Mouse (Mus musculus) spleen, adult 2 months (tissue): ENCODE results near the gene Atp8a2. TPM values are rescaled to one million over a fixed set of nuclear protein-coding genes. Genes with fewer than 3 reads are reported as not detected.
"Not testable (repeated sequence)": the region's sequence is repeated elsewhere in the genome, so short reads cannot be mapped to it uniquely, and the experiment has no call there.

Experiments used
- DNase-seq, 2 experiments: peaks; one replicate each; pipeline versions ENCODE4 v3.0.0 to v3.0.0-alpha.2; 2012 to 2021; ENCODE audit warnings: low spot score in 2 of 2, low read depth in 1 of 2
- H3K27ac ChIP-seq: fragments of 200-500 bp; 2 replicates; pipeline ENCODE4 v1.5.1; 2012; ENCODE audit warnings: low read length, inconsistent platforms; ENCODE audit not compliant: insufficient read depth
- H3K27me3 ChIP-seq: fragments of 200-500 bp; 2 replicates; pipeline ENCODE4 v1.6.1; 2012; ENCODE audit warnings: mild to moderate bottlenecking, moderate library complexity, low read length, inconsistent platforms; ENCODE audit not compliant: control insufficient read depth, insufficient read depth
- H3K36me3 ChIP-seq: fragments of 200-500 bp; 2 replicates; pipeline ENCODE4 v1.6.1; 2012; ENCODE audit warnings: mild to moderate bottlenecking, low read length, inconsistent platforms; ENCODE audit not compliant: control insufficient read depth, insufficient read depth
- H3K4me1 ChIP-seq: fragments of 200-500 bp; 2 replicates; pipeline ENCODE4 v1.6.1; 2011; ENCODE audit warnings: inconsistent platforms; ENCODE audit not compliant: control insufficient read depth, insufficient read depth, insufficient read length
- H3K4me3 ChIP-seq: fragments of 200-500 bp; 2 replicates; pipeline ENCODE4 v1.5.1; 2011; ENCODE audit warnings: mild to moderate bottlenecking, inconsistent platforms; ENCODE audit not compliant: insufficient read depth, insufficient read length; ENCODE audit errors: extremely low read depth
- CTCF ChIP-seq: fragments of 200-500 bp; IDR thresholded peaks from 2 replicates; pipeline ENCODE4 v1.5.1; 2011; ENCODE audit warnings: mild to moderate bottlenecking, inconsistent platforms; ENCODE audit not compliant: insufficient read depth, insufficient read length, insufficient replicate concordance; ENCODE audit errors: extremely low read depth
- POLR2A ChIP-seq: fragments of 200-500 bp; IDR thresholded peaks from 2 replicates; pipeline ENCODE4 v1.6.1; 2011; ENCODE audit warnings: low read depth, low read length, inconsistent platforms
- WGBS: fragments of 180-500 bp; shearing (Covaris S2); methylation state at CpG from one replicate; pipeline ENCODE4 v1.1.7; 2018; 5-methylcytosine and 5-hydroxymethylcytosine counted together
- polyA plus RNA-seq: library from polyadenylated mRNA; depleted of rRNA; stranded (reverse); fragments of >200 nt; gene quantifications from 2 replicates; pipeline ENCODE4 v1.2.3, GENCODE M21; 2012

The Atp8a2 gene
- polyA plus RNA-seq, 1 experiment: 0.32 TPM

- H3K4me3 ChIP-seq: no peak overlapping the region
- no peaks in the 10 kb centered on the region for H3K27me3 ChIP-seq
- 69% methylated on average over 3 of the region's 3 CpGs for WGBS
- H3K4me1 ChIP-seq: no peaks in the 10 kb centered on the region
- no peak overlapping the region for H3K27ac ChIP-seq
- TF ChIP-seq CTCF (no peak), POLR2A (no peak)
- no peak for DNase-seq
- H3K36me3 ChIP-seq: no peaks in the 10 kb centered on the region
Measured at GRCm38 (mm10) chr14:59820115-59820419, 376.9 kb downstream of the Atp8a2 start.

- H3K27ac ChIP-seq: no peak overlapping the region
- H3K36me3 ChIP-seq: no peaks in the 10 kb centered on the region
- no peak overlapping the region for H3K4me3 ChIP-seq
- TF ChIP-seq CTCF: no peak
- no peak for DNase-seq
- no peaks in the 10 kb centered on the region for H3K4me1 ChIP-seq
- WGBS: 85% methylated on average over 5 of the region's 5 CpGs
- no peaks in the 10 kb centered on the region for H3K27me3 ChIP-seq
Measured at GRCm38 (mm10) chr14:59819215-59820114, 377.5 kb downstream of the Atp8a2 start.

DNA sequence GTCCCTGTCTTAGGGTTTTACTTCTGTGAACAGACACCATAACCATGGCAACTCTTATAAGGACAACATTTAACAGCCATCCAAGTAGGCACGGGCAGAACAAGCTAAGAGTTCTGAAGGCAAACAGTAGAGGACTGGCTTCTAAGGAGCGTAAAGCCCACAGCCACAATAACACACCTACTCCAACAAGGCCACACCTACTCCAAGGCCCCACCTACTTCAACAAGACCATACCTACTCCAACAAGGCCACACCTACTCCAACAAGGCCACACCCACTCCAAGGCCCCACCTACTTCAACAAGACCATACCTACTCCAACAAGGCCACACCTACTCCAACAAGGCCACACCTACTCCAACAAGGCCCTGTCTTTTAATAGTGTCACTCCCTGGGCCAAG is 386.7 kb downstream of the Atp8a2 start:
- not testable (repeated sequence) for H3K36me3 ChIP-seq, H3K4me1 ChIP-seq, DNase-seq, H3K27ac ChIP-seq, H3K27me3 ChIP-seq, H3K4me3 ChIP-seq
- WGBS: 92% methylated on average over 2 of the region's 2 CpGs

DNA sequence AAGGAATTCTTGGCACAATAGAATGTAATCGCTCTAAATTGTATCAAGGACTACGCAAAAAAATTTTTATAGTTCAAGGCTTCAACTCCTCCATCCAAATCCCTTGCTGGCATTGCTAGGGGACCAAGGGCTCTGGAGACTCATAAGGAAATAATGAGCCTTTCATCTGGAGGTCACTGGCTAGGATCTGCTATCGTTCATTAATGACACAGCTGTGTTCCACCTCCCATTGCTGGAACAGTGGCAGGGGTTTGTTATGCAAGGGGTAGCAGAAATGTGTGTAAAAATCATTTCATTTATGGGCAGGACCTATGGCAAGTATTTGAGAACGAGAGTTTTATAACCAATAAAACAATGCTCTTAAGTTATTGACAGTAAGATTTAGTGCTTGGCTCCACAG is 387.2 kb downstream of the Atp8a2 start:
- TF ChIP-seq CTCF (no peak), POLR2A (no peak)
- H3K36me3 ChIP-seq: no peaks in the 10 kb centered on the region
- no peak overlapping the region for H3K27ac ChIP-seq
- no peak for DNase-seq
- H3K27me3 ChIP-seq: no peaks in the 10 kb centered on the region
- no peaks in the 10 kb centered on the region for H3K4me1 ChIP-seq
- 90% methylated on average over 4 of the region's 4 CpGs for WGBS
- no peak overlapping the region for H3K4me3 ChIP-seq

- TF ChIP-seq CTCF: no peak
- TF ChIP-seq POLR2A: no peak
- no peak overlapping the region for H3K4me3 ChIP-seq
- H3K36me3 ChIP-seq: no peaks in the 10 kb centered on the region
- no peaks in the 10 kb centered on the region for H3K27me3 ChIP-seq
- 88% methylated on average over 7 of the region's 7 CpGs for WGBS
- H3K27ac ChIP-seq: no peak overlapping the region
- no peak for DNase-seq
- H3K4me1 ChIP-seq: no peaks in the 10 kb centered on the region
Measured at GRCm38 (mm10) chr14:59807528-59808300, 389.3 kb downstream of the Atp8a2 start.

GRCm38 (mm10) chr14:59806910-59807309 is 390.1 kb downstream of the Atp8a2 start:
- TF ChIP-seq POLR2A (no peak), CTCF (no peak)
- Histone ChIP-seq H3K27ac (no peak overlapping the region), H3K4me1 (no peaks in the 10 kb centered on the region), H3K27me3 (no peaks in the 10 kb centered on the region), H3K36me3 (no peaks in the 10 kb centered on the region), H3K4me3 (no peak overlapping the region)
- 75% methylated on average over 4 of the region's 4 CpGs for WGBS
- no peak for DNase-seq

DNA sequence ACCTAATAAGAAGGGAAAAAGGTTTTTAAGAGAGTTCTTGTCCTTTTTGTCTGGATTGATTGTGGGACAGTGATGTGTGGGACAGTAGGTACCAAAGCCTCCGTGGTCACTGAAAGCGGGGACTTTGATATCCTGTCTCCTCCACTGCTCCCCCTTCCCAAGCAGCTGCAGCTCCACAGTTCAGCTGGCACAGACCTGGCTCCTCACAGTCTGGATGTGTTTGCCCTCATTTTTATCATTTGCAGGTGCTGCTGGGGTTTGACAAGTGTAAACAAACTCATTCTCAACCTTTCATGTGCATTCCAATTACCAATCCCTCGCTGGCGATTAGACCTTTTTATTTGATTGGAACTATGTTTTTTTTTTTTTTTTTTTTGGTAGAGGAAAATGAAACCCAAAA is 390.8 kb downstream of the Atp8a2 start:
- Histone ChIP-seq H3K4me3 (no peak overlapping the region), H3K4me1 (no peaks in the 10 kb centered on the region), H3K36me3 (no peaks in the 10 kb centered on the region), H3K27ac (no peak overlapping the region), H3K27me3 (no peaks in the 10 kb centered on the region)
- 79% methylated on average over 4 of the region's 4 CpGs for WGBS
- TF ChIP-seq POLR2A: no peak
- no peak for DNase-seq
